Mouse (Mus musculus) liver, embryonic 16.5 days (tissue): ENCODE measurements around the gene Hist1h2ac. TPM values are rescaled to one million over a fixed set of nuclear protein-coding genes. Genes with fewer than 3 reads are reported as not detected.
"Not testable (repeated sequence)": the region's sequence is repeated elsewhere in the genome, so short reads cannot be mapped to it uniquely, and the experiment has no call there.

Experiments
- ATAC-seq: fragments of 200-750 bp; cut with Nextera tagmentation; 2 replicates; pipeline ENCODE4 v1.8.0; 2017; ENCODE audit warnings: low read depth, mild to moderate bottlenecking, moderate number of reproducible peaks, moderate library complexity
- H3K27ac ChIP-seq: fragments of 300-500 bp; sonication (generic); 2 replicates; pipeline ENCODE4 v1.5.1; 2014; ENCODE audit warnings: mild to moderate bottlenecking, low read length
- H3K27me3 ChIP-seq: fragments of 300-500 bp; sonication (generic); 2 replicates; pipeline ENCODE4 v1.6.1; 2014; ENCODE audit warnings: low read depth, low read length, mixed read lengths; ENCODE audit not compliant: control insufficient read depth, insufficient read depth
- H3K36me3 ChIP-seq: fragments of 300-500 bp; sonication (generic); 2 replicates; pipeline ENCODE4 v1.6.1; 2014; ENCODE audit warnings: mild to moderate bottlenecking; ENCODE audit not compliant: control insufficient read depth, insufficient read depth
- H3K4me1 ChIP-seq: fragments of 300-500 bp; sonication (generic); 2 replicates; pipeline ENCODE4 v1.6.1; 2014; ENCODE audit warnings: low read depth, low read length, mixed read lengths; ENCODE audit not compliant: control insufficient read depth
- H3K4me2 ChIP-seq: fragments of 300-500 bp; sonication (generic); 2 replicates; pipeline ENCODE4 v1.6.1; 2014; ENCODE audit warnings: low read depth, low read length, mixed read lengths
- H3K4me3 ChIP-seq: fragments of 300-500 bp; sonication (generic); 2 replicates; pipeline ENCODE4 v1.5.1; 2014; ENCODE audit warnings: low read depth, mild to moderate bottlenecking, low read length
- H3K9ac ChIP-seq: fragments of 300-500 bp; sonication (generic); 2 replicates; pipeline ENCODE4 v1.6.1; 2014; ENCODE audit warnings: low read depth, low read length
- H3K9me3 ChIP-seq: fragments of 300-500 bp; sonication (generic); replicated peaks from 2 replicates; pipeline ENCODE4 v1.6.1; 2016; ENCODE audit warnings: low read length; ENCODE audit not compliant: control insufficient read depth
- WGBS: fragments of 180-500 bp; shearing (Covaris S2); extraction: QIAGEN DNeasy Blood & Tissue Kit; methylation state at CpG from one replicate; pipeline ENCODE4 v1.1.7; 2014; ENCODE audit not compliant: insufficient replicate concordance; 5-methylcytosine and 5-hydroxymethylcytosine counted together
- polyA plus RNA-seq: library from polyadenylated mRNA; unstranded; fragments of >200 nt; fragmentation: Nextera tagmentation; extraction: Ambion mirVana; gene quantifications from 2 replicates; pipeline ENCODE4 v1.2.1, GENCODE M21; 2015

Gene Hist1h2ac
- polyA plus RNA-seq, 1 experiment from 2014 or later, result 1.5 TPM

DNA sequence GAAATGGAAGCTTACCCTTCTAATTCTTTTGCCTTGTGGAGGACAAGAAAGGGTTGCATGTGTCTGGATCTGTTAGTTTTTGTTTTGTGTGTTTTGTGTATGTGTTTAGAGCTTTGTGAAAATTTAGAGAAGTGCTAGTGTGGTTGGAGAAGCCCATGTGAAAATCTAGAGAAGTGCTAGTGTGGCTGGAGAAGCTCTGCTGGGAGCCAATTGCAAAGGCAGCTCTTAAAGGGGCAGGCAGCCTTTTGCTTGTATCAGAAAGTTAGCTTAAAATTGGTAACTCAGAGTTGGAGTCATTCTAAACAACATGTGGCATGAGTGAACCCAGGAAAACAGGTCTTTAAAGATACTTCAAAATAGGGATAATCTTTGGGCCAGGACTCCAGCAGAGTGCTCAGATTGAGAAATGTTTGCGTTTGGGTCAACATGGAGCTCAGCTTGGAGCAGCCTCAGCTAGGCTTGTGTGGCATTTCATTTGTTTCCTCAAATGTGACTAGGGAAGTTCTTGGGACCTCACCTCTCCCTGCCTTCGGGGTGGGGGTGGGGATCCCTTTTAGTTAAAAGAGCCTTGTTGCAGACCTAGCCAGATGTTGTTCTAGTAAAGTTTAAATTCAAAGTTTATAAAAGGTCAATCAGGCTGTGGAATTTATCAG, 34.0 kb upstream of the Hist1h2ac start:
- H3K9me3 ChIP-seq, H3K27me3 ChIP-seq, H3K36me3 ChIP-seq, H3K9ac ChIP-seq, H3K4me3 ChIP-seq, H3K4me2 ChIP-seq, H3K4me1 ChIP-seq, ATAC-seq: not testable (repeated sequence)
- WGBS, result 9% methylated on average over 2 of the region's 2 CpGs
- H3K27ac ChIP-seq, result 0 out of 2 replicates have a peak overlapping the region, but pooled peaks have one; percentile 9

DNA sequence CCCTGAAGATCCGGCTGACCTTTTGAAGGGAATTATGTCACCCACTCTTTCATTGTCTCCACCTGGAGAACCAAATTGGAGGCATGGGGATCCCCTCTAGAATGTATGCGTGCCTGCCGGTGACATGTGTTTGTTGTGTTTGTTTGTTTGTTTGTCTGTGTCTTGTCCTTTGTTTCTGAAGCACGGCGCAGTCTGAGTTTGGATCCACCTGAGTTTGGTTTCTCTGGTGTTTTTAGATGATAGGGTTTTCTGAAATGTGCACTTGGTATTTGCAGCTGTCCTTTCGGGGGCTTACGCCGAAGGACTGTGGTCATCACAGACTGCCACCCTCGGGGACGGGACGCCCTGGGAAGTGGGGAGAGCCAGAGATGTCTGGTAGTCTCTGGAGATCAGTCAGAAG, 33.4 kb upstream of the Hist1h2ac start:
- H3K27me3 ChIP-seq, result no peaks in the 10 kb centered on the region
- 46% methylated on average over 11 of the region's 11 CpGs for WGBS
- no peak overlapping the region for H3K4me2 ChIP-seq
- no peak overlapping the region for H3K4me3 ChIP-seq
- no peaks in the 10 kb centered on the region for H3K4me1 ChIP-seq
- H3K36me3 ChIP-seq, result no peaks in the 10 kb centered on the region
- no peak for ATAC-seq
- no peak overlapping the region for H3K9ac ChIP-seq
- no peak overlapping the region for H3K27ac ChIP-seq
- H3K9me3 ChIP-seq, result no peaks in the 10 kb centered on the region

DNA sequence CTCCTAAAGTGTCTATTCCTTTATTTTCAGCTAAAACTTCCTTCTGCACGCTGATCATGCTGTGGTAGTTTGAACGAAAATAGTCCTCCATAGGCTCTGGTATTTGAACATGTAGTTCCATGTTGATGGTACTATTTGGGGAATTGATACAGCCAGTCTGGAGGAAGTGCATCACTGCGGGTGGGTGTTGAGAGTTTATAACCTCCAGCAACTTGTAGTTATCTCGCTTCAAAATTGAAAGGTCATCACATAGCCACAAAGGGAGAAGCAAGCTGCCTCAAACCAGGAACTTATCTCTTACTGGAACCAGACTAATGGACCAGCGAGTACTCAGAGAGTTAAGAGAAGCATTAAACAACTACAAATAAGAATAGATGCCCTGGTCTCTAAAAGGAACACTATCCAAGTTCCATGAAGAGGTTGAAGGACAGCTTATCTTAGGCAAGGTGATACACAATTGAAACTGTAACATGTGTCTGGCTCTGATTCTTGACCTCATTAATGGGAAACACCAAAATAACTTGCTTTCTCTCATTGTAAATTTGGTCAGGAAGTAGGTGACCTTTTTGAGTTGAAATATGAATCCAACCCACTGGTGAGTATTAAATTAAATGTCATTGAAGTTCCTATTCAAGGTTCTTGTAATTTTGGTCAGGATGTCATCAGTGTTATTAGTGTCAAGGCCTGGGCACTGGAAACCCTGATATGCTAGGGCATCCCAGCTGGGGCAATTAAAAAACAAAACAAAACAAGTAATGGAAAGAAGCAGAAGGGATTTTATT, 32.7 kb upstream of the Hist1h2ac start:
- Histone ChIP-seq H3K9ac (no peak overlapping the region), H3K27me3 (no peaks in the 10 kb centered on the region), H3K4me3 (no peak overlapping the region), H3K4me2 (no peak overlapping the region), H3K36me3 (no peaks in the 10 kb centered on the region), H3K27ac (no peak overlapping the region), H3K9me3 (no peaks in the 10 kb centered on the region), H3K4me1 (peaks cover under 1% of the 10 kb centered on the region; the same call in 1 of the 2 replicates)
- no peak for ATAC-seq
- 23% methylated on average over 5 of the region's 5 CpGs for WGBS

DNA sequence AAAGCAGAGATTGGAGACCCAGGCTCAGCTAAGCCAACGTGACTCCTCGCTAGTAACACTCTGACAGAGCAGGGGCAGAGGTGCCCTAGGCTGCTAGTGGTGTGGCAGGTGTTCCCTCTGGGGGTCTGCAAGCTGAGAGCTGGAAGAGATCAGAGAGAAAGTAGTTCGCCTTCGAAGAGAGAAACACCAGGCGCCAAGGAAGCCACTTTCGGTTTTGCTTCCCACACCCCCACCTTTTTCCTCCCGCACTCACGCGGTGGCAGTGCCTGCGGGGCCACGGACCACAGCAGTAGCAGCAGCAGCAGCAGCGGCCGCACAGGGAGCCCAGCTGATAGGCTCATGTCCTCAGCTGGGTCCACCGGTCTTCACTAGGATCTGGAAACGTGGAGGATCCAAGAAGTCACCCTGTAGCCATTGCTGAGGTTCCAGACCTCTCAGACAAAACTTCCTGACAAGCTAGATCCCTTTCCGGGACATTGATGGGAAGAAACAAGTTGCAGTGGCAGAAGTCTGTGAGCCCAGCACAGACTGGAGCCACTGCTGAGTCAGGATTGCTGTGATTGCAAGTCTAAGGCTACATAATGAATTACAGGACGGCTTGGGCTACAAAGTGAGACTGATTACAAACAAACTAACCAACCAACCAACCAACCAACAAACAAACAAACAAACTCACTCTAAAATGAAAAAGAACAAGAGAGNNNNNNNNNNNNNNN, 26.8 kb upstream of the Hist1h2ac start, which contains the start of gene Hfe:
TSS of gene Hfe (minus strand) at position 481 of the 716 bp plus-strand sequence.
- Histone ChIP-seq H3K36me3 (no peaks in the 10 kb centered on the region), H3K27me3 (no peaks in the 10 kb centered on the region; the same call in 1 of the 2 replicates), H3K9ac (peak within 1 kb of the TSS; percentile 52), H3K4me1 (peaks cover 9% of the 10 kb centered on the region), H3K27ac (peak within 1 kb of the TSS; percentile 55), H3K4me3 (peak within 1 kb of the TSS; percentile 54), H3K4me2 (peak within 1 kb of the TSS; percentile 50), H3K9me3 (no peaks in the 10 kb centered on the region)
- WGBS, result 2% methylated on average over 17 of the region's 17 CpGs
- ATAC-seq, result peak; percentile 65

DNA sequence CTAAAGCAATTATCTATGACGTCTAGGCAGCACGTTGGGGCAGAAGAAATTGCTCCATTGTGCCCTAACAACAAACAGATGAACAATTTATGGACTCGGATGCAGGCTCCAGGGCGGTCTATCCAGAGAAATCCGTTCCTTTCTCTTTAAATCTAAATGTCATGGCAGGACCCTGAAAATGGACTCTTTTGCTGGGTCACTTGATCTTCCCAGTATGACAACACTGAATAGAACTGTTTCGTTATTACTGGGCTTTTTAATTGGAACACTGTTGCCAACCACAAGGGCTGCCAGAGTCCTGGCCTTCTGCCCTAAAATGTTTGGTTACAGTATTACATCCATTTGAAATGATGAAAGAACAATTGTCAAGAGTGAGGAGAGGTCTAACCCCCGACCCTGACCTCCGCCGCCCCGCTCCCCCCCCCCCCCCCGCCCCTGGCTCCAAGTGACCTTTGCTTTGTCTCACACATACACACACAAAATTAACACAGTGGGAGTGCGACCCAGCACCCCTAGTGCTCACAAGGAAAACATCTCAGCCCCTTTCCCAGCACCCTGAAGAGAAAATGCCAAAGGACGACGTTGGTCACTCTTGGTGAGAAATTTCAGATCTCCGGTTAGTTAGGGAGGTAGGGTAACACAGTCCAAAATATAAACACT, 26.1 kb upstream of the Hist1h2ac start:
- Histone ChIP-seq H3K27ac (peak overlapping the region; percentile 55), H3K9me3 (no peaks in the 10 kb centered on the region), H3K4me2 (peak overlapping the region; percentile 50), H3K27me3 (no peaks in the 10 kb centered on the region; the same call in 1 of the 2 replicates), H3K4me3 (peak overlapping the region; percentile 54), H3K4me1 (peaks cover 9% of the 10 kb centered on the region), H3K9ac (peak overlapping the region; percentile 52), H3K36me3 (no peaks in the 10 kb centered on the region)
- peak; percentile 19 for ATAC-seq
- WGBS, result 31% methylated on average over 14 of the region's 15 CpGs

DNA sequence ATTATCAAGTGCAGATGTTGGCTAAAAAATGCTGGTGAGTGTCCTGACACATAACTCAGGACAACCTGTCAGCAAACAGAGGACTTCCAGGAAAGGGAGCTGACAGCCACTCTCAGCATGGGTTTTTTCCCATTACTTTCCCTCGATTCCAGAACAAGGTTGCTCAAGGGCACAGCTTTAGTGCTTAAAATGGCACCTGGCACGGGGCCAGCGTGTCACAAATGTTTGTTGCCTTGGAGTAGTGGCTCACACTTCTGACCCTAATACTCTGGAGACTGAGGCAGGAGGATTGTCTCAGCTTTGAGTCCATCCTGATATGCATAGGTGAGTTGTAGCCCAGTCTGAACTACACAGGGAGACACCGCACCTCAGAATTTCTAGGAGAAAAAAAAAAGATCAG, 24.9 kb upstream of the Hist1h2ac start:
- H3K27me3 ChIP-seq, result no peaks in the 10 kb centered on the region; the same call in 1 of the 2 replicates
- 56% methylated on average over 4 of the region's 4 CpGs for WGBS
- no peak overlapping the region for H3K4me2 ChIP-seq
- peaks cover 9% of the 10 kb centered on the region for H3K4me1 ChIP-seq
- no peak for ATAC-seq
- H3K9me3 ChIP-seq, result no peaks in the 10 kb centered on the region
- H3K36me3 ChIP-seq, result no peaks in the 10 kb centered on the region
- H3K4me3 ChIP-seq, result no peak overlapping the region
- no peak overlapping the region for H3K27ac ChIP-seq
- H3K9ac ChIP-seq, result no peak overlapping the region

DNA sequence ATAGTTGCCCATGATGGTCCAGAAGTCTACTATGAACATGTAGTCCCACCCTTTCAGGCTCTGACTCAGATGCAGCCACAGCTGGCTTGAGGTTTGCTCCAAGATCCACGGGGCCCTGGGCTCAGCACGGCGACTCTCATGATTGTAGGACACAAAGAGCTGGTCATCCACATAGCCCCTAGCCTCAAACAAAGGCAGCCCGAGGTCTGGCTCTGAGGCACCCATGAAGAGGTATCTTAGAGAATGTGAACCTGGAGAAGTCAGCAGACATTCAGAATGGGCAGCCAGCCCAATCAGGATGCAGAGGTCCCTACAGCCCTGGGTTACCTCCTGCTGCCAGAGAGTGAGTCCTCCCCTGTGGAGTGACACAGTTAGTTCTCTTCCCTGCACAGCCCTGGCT, 24.3 kb upstream of the Hist1h2ac start:
- Histone ChIP-seq H3K4me2 (no peak overlapping the region), H3K9me3 (no peaks in the 10 kb centered on the region), H3K4me1 (peaks cover 9% of the 10 kb centered on the region), H3K9ac (no peak overlapping the region), H3K4me3 (no peak overlapping the region), H3K36me3 (no peaks in the 10 kb centered on the region), H3K27ac (no peak overlapping the region), H3K27me3 (no peaks in the 10 kb centered on the region; the same call in 1 of the 2 replicates)
- ATAC-seq, result no peak
- WGBS, result 67% methylated on average over 4 of the region's 4 CpGs

DNA sequence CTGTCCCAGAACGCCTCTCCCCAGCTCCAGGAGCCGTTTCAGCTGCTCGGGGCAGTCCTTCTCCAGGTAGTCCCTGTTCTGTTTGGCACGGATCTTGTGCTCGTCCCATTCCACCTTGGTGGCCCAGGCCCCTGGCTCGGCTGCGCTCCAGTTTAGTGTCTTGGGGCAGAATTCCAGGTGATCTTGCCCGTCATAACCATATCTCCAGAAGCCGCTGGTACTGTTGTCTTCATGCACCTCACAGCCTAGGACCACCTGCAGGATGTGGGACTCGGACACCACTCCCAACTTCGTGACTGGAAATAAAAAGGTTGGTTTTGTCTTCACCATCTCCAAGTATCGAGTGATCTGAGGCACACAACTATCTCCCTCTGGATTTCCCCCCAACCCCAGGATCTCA, 23.0 kb upstream of the Hist1h2ac start:
- Histone ChIP-seq H3K36me3 (no peaks in the 10 kb centered on the region), H3K4me3 (no peak overlapping the region), H3K27me3 (no peaks in the 10 kb centered on the region; the same call in 1 of the 2 replicates), H3K4me2 (no peak overlapping the region), H3K9ac (no peak overlapping the region), H3K27ac (no peak overlapping the region), H3K4me1 (peaks cover 9% of the 10 kb centered on the region), H3K9me3 (no peaks in the 10 kb centered on the region)
- ATAC-seq, result no peak
- 76% methylated on average over 12 of the region's 12 CpGs for WGBS
